In the genomic region with DNA sequence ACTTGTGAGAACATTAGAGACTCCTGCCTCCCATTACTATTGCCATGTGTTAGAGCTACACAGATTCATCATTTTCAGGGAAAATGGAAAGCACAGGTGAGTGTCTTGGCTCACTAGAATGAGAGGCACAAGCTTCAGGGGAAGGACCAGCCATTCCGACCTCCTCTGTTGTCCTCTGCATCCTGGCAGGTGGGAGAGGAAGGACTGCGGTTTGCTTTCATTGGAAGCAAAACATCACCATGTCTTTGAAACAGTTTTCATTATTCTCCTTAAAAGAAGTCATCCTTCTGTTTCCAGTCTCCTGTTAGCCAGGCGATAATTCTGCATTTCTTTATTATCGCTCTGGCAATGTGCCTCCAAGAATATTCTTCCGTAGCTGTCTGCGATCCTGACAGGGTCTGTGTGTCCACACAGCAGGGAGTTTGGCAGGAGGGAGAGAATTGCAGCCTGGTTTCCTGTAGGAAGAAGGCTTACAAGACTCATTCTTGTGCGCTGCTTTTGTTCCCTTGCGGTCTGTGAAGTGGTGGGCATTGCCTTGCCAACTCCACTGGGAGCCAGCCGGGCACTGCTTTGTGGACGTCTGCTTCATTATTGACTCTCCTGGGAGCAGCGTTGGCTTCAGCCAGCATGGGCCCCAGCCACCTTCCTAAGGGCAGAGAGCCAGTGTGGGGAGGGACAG, we compare ENCODE assay signal across 9 mouse cellular contexts. TPM values are rescaled to one million over a fixed set of nuclear protein-coding genes. Genes with fewer than 3 reads are reported as not detected.
A peak's percentile ranks its signal among the peaks of the same experiment; 100 is the strongest.
DNase-seq lines count a peak whose midpoint lies in the region; ATAC-seq and TF ChIP-seq lines count a peak whose summit lies in the region.
"Had no signal": no experiment of that assay in that cellular context is flagged by ENCODE, and none has a peak within 500 bp of the region (broad histone marks: within the 10 kb centered on the region; RNA-seq: fewer than 3 reads in every experiment).

No protein-coding gene starts in this region.

- ATAC-seq in forebrain, embryonic 14.5 days = peak; percentile 81
- no peak for ATAC-seq in midbrain, embryonic 12.5 days (ENCODE audit: low FRiP score, low read depth)
- no peak for ATAC-seq in erythroid progenitor cell, adult 5-6 weeks (replicated peaks; ENCODE audit: low FRiP score, poor library complexity, severe bottlenecking)

- H3K9ac ChIP-seq in forebrain, embryonic 14.5 days (ENCODE audit: low read length) = peak overlapping the region; percentile 46; the same call in 1 of the 2 replicates
- no peak overlapping the region for H3K9ac ChIP-seq in midbrain, embryonic 12.5 days (replicated peaks)

- no peak for DNase-seq in left cerebral cortex, adult 2 months (ENCODE audit: extremely low spot score in 1 of 2, low spot score in 2 of 2)
- no peak for DNase-seq in left cerebral cortex, adult 9 months (ENCODE audit: low spot score in 2 of 2)
- DNase-seq in cerebellum, adult 11 months = peak; percentile 64
- DNase-seq in forebrain, embryonic 14.5 days (ENCODE audit: low spot score) = peak; percentile 83
- DNase-seq in testis, postnatal 10 days (ENCODE audit: low spot score) = no peak
- DNase-seq in kidney, adult 11 months = no peak

- H3K4me3 ChIP-seq in left cerebral cortex, adult 2 months = no peak overlapping the region
- H3K4me3 ChIP-seq in forebrain, embryonic 14.5 days (ENCODE audit: low read depth, low read length) = no peak overlapping the region
- no peak overlapping the region for H3K4me3 ChIP-seq in midbrain, embryonic 12.5 days

- intact Hi-C loops in left cerebral cortex, adult 2 months (cut with DNase I) = no loop called here

- H3K27ac ChIP-seq in left cerebral cortex, adult 2 months = peak overlapping the region; percentile 54
- H3K27ac ChIP-seq in forebrain, embryonic 14.5 days (ENCODE audit: low read depth, low read length) = peak overlapping the region; percentile 84
- peak overlapping the region; percentile 63 for H3K27ac ChIP-seq in midbrain, embryonic 12.5 days (replicated peaks)
- H3K27ac ChIP-seq: macrophage had no signal

- no peaks in the 10 kb centered on the region for H3K9me3 ChIP-seq in forebrain, embryonic 14.5 days (replicated peaks; ENCODE audit: control insufficient read depth, low read length)
- no peaks in the 10 kb centered on the region for H3K9me3 ChIP-seq in midbrain, embryonic 12.5 days

- WGBS in forebrain, embryonic 14.5 days = 17% methylated on average over 11 of the region's 11 CpGs
- WGBS in midbrain, embryonic 12.5 days = 55% methylated on average over 11 of the region's 11 CpGs

- H3K4me2 ChIP-seq in forebrain, embryonic 14.5 days (ENCODE audit: low read length) = peak overlapping the region; percentile 31; the same call in 1 of the 2 replicates
- H3K4me2 ChIP-seq in midbrain, embryonic 12.5 days (replicated peaks) = no peak overlapping the region; the same call in 1 of the 2 replicates

- no peak for TF ChIP-seq CTCF in left cerebral cortex, adult 2 months (IDR thresholded peaks at IDR 0.05)

- no peaks in the 10 kb centered on the region for H3K27me3 ChIP-seq in forebrain, embryonic 14.5 days (replicated peaks; ENCODE audit: control insufficient read depth, insufficient read depth, low read length)
- no peaks in the 10 kb centered on the region for H3K27me3 ChIP-seq in midbrain, embryonic 12.5 days

- H3K4me1 ChIP-seq in forebrain, embryonic 14.5 days (ENCODE audit: control insufficient read depth, insufficient read depth, low read length) = peaks cover 49% of the 10 kb centered on the region
- peaks cover 37% of the 10 kb centered on the region for H3K4me1 ChIP-seq in midbrain, embryonic 12.5 days

- peaks cover 10% of the 10 kb centered on the region; the same call in 1 of the 2 replicates for H3K36me3 ChIP-seq in forebrain, embryonic 14.5 days (ENCODE audit: control insufficient read depth, insufficient read depth, low read length)
- peaks cover 10% of the 10 kb centered on the region; the same call in 1 of the 2 replicates for H3K36me3 ChIP-seq in midbrain, embryonic 12.5 days

RNA-seq across cellular contexts. Expression of a gene that starts 36.2 kb away (rescaled TPM):
- total RNA-seq in left cerebral cortex, adult 2 months (2021) = 100 to 1,000 TPM; 567 to 594 TPM
- 148 and 170 TPM in 2 replicates for polyA plus RNA-seq in forebrain, embryonic 14.5 days (2014; fragmentation: Nextera tagmentation; extraction: Ambion mirVana)
- polyA plus RNA-seq in midbrain, embryonic 12.5 days (2016; fragmentation: Nextera tagmentation; extraction: Ambion mirVana) = 131 and 149 TPM in 2 replicates
- total RNA-seq in erythroid progenitor cell, adult 5-6 weeks (2015; ENCODE audit: low replicate concordance) = 0.84 TPM in 1 of 2 replicates, not detected in the other
- not detected in 2 replicates for total RNA-seq in erythroid progenitor cell, adult 5-6 weeks (2017; ENCODE audit: low replicate concordance)

Comparison
In these comparisons a context has a peak if more than half of its experiments do, and no peak if none do; other contexts are left out.
1. DNase-seq: peak in cerebellum, adult 11 months (single experiment) and forebrain, embryonic 14.5 days (single experiment); none in left cerebral cortex, adult 2 months (0 of 2), left cerebral cortex, adult 9 months (0 of 2), testis, postnatal 10 days (single experiment) and kidney, adult 11 months (single experiment).
2. RNA of a gene that starts 36.2 kb away (total RNA-seq): 567 to 594 TPM in left cerebral cortex, adult 2 months; 0.84 TPM in erythroid progenitor cell, adult 5-6 weeks; every median in the first group is over 100 times any median in the second.
3. Peak in every context shown above with its lines, with median percentiles within 50 percentile points of each other: H3K27ac ChIP-seq.